Mouse (Mus musculus): ENCODE measurements around the gene Cdhr2. TPM values are rescaled to one million over a fixed set of nuclear protein-coding genes. Genes with fewer than 3 reads are reported as not detected.

The Cdhr2 gene
- polyA plus RNA-seq, 1 experiment, result 31.3 TPM

- Histone ChIP-seq H3K4me3 (ENCODE audit: insufficient read depth, low read depth, low read length) (peak overlapping the region; percentile 83), H3K36me3 (ENCODE audit: control insufficient read depth, insufficient read depth, low read length) (peaks cover 12% of the 10 kb centered on the region; the same call in 1 of the 2 replicates), H3K27me3 (replicated peaks; ENCODE audit: control insufficient read depth, insufficient read depth, low read length) (no peaks in the 10 kb centered on the region), H3K27ac (ENCODE audit: insufficient read depth, low read depth, low read length) (peak overlapping the region; percentile 94), H3K4me1 (ENCODE audit: control insufficient read depth, insufficient read depth, low read length) (peaks cover 25% of the 10 kb centered on the region)
- TF ChIP-seq CTCF (conservative IDR thresholded peaks at IDR 0.05; ENCODE audit: insufficient read depth, insufficient read length, low read depth, low read length) (no peak), POLR2A (IDR thresholded peaks at IDR 0.05; ENCODE audit: low read depth, low read length) (no peak)
- no peak for DNase-seq
- 5% methylated on average over 19 of the region's 19 CpGs for WGBS
These were observed 14.9 kb upstream of the Cdhr2 start for GRCm38 (mm10) chr13:54686139-54687053.

GRCm38 (mm10) chr13:54687096-54687495, 14.2 kb upstream of the Cdhr2 start:
- H3K27ac ChIP-seq (ENCODE audit: insufficient read depth, low read depth, low read length), result peak overlapping the region; percentile 94
- WGBS, result under 1% methylated on average over 35 of the region's 35 CpGs
- H3K36me3 ChIP-seq (ENCODE audit: control insufficient read depth, insufficient read depth, low read length), result peaks cover 7% of the 10 kb centered on the region; the same call in 1 of the 2 replicates
- H3K4me1 ChIP-seq (ENCODE audit: control insufficient read depth, insufficient read depth, low read length), result peaks cover 28% of the 10 kb centered on the region
- H3K4me3 ChIP-seq (ENCODE audit: insufficient read depth, low read depth, low read length), result peak overlapping the region; percentile 83
- TF ChIP-seq POLR2A (IDR thresholded peaks at IDR 0.05; ENCODE audit: low read depth, low read length) (no peak), CTCF (conservative IDR thresholded peaks at IDR 0.05; ENCODE audit: insufficient read depth, insufficient read length, low read depth, low read length) (no peak)
- DNase-seq, result peak; percentile 88
- no peaks in the 10 kb centered on the region for H3K27me3 ChIP-seq (replicated peaks; ENCODE audit: control insufficient read depth, insufficient read depth, low read length)

GRCm38 (mm10) chr13:54687575-54688424, 13.5 kb upstream of the Cdhr2 start:
- peak overlapping the region; percentile 96 for H3K27ac ChIP-seq (ENCODE audit: insufficient read depth, low read depth, low read length)
- no peaks in the 10 kb centered on the region for H3K27me3 ChIP-seq (replicated peaks; ENCODE audit: control insufficient read depth, insufficient read depth, low read length)
- TF ChIP-seq CTCF (conservative IDR thresholded peaks at IDR 0.05; ENCODE audit: insufficient read depth, insufficient read length, low read depth, low read length) (no peak), POLR2A (IDR thresholded peaks at IDR 0.05; ENCODE audit: low read depth, low read length) (peak; percentile 78)
- H3K4me3 ChIP-seq (ENCODE audit: insufficient read depth, low read depth, low read length), result peak overlapping the region; percentile 83
- H3K36me3 ChIP-seq (ENCODE audit: control insufficient read depth, insufficient read depth, low read length), result 0 out of 2 replicates have a peak, but pooled peaks cover 3% of the 10 kb centered on the region
- peak; percentile 99 for DNase-seq
- whole genome bisulfite sequencing, result 1% methylated on average over 82 of the region's 82 CpGs
- peaks cover 34% of the 10 kb centered on the region for H3K4me1 ChIP-seq (ENCODE audit: control insufficient read depth, insufficient read depth, low read length)

GRCm38 (mm10) chr13:54690151-54690740, 11.0 kb upstream of the Cdhr2 start:
- TF ChIP-seq POLR2A (IDR thresholded peaks at IDR 0.05; ENCODE audit: low read depth, low read length) (no peak), CTCF (conservative IDR thresholded peaks at IDR 0.05; ENCODE audit: insufficient read depth, insufficient read length, low read depth, low read length) (no peak)
- H3K27ac ChIP-seq (ENCODE audit: insufficient read depth, low read depth, low read length), result no peak overlapping the region
- H3K4me3 ChIP-seq (ENCODE audit: insufficient read depth, low read depth, low read length), result no peak overlapping the region
- peaks cover 27% of the 10 kb centered on the region for H3K4me1 ChIP-seq (ENCODE audit: control insufficient read depth, insufficient read depth, low read length)
- DNase-seq, result no peak
- H3K36me3 ChIP-seq (ENCODE audit: control insufficient read depth, insufficient read depth, low read length), result no peaks in the 10 kb centered on the region
- no peaks in the 10 kb centered on the region for H3K27me3 ChIP-seq (replicated peaks; ENCODE audit: control insufficient read depth, insufficient read depth, low read length)
- WGBS, result 88% methylated on average over 8 of the region's 8 CpGs

GRCm38 (mm10) chr13:54691737-54692136, 9.5 kb upstream of the Cdhr2 start:
- Histone ChIP-seq H3K27ac (ENCODE audit: insufficient read depth, low read depth, low read length) (no peak overlapping the region), H3K4me3 (ENCODE audit: insufficient read depth, low read depth, low read length) (no peak overlapping the region), H3K36me3 (ENCODE audit: control insufficient read depth, insufficient read depth, low read length) (no peaks in the 10 kb centered on the region), H3K4me1 (ENCODE audit: control insufficient read depth, insufficient read depth, low read length) (peaks cover 13% of the 10 kb centered on the region; the same call in 1 of the 2 replicates), H3K27me3 (replicated peaks; ENCODE audit: control insufficient read depth, insufficient read depth, low read length) (no peaks in the 10 kb centered on the region)
- TF ChIP-seq CTCF (conservative IDR thresholded peaks at IDR 0.05; ENCODE audit: insufficient read depth, insufficient read length, low read depth, low read length) (no peak), POLR2A (IDR thresholded peaks at IDR 0.05; ENCODE audit: low read depth, low read length) (no peak)
- DNase-seq, result peak; percentile 14

GRCm38 (mm10) chr13:54692711-54693557, 8.3 kb upstream of the Cdhr2 start:
- Histone ChIP-seq H3K36me3 (ENCODE audit: control insufficient read depth, insufficient read depth, low read length) (no peaks in the 10 kb centered on the region), H3K27ac (ENCODE audit: insufficient read depth, low read depth, low read length) (peak overlapping the region; percentile 81), H3K4me1 (ENCODE audit: control insufficient read depth, insufficient read depth, low read length) (peaks cover 13% of the 10 kb centered on the region; the same call in 1 of the 2 replicates), H3K4me3 (ENCODE audit: insufficient read depth, low read depth, low read length) (peak overlapping the region; percentile 89), H3K27me3 (replicated peaks; ENCODE audit: control insufficient read depth, insufficient read depth, low read length) (no peaks in the 10 kb centered on the region)
- TF ChIP-seq CTCF (conservative IDR thresholded peaks at IDR 0.05; ENCODE audit: insufficient read depth, insufficient read length, low read depth, low read length), result no peak
- no peak for TF ChIP-seq POLR2A (IDR thresholded peaks at IDR 0.05; ENCODE audit: low read depth, low read length)
- no peak for DNase-seq
- 5% methylated on average over 21 of the region's 21 CpGs for WGBS

Data from kidney, adult 2 months (tissue).